ENCODE assay signal across 9 mouse cellular contexts in the genomic region with DNA sequence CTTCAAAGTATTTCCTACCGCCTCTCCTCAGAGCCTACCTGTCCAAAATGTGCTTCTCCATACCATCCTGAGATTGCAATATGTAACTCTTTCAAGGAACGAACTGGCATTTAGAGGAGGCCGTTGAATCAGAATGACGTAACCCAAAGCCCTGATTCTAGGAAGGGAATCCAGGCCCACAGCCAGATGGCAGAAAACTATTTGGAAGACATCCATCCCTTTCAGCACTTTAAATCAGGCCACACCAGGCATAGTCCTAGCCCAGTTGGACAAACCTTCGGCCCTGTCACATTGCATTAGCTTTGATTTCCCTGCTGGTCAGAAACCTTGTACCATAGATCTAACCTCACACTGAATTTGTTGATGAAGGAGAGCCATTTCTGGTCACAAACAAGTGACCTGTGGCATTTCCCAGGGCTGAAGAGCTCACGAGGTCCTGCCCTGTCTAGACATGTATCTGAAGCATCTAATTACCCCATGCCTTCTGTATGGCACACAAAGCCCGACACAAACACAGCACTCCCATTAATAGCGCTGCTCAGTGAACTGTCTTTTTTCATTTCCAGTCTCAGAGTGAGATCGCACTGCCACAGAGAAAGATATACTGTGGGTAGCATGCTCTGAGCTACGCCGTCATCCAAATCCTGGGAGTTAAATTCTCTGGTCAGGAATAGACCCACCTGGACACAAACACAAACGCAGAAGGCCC. TPM values are rescaled to one million over a fixed set of nuclear protein-coding genes. Genes with fewer than 3 reads are reported as not detected.
A peak's percentile ranks its signal among the peaks of the same experiment; 100 is the strongest.
DNase-seq lines count a peak whose midpoint lies in the region; ATAC-seq lines count a peak whose summit lies in the region.
"Had no signal": no experiment of that assay in that cellular context is flagged by ENCODE, and none has a peak within 500 bp of the region (broad histone marks: within the 10 kb centered on the region; RNA-seq: fewer than 3 reads in every experiment).

No protein-coding gene starts in this region.

- H3K9ac ChIP-seq in hindbrain, embryonic 13.5 days = no peak overlapping the region
- no peak overlapping the region for H3K9ac ChIP-seq in liver, embryonic 11.5 days (ENCODE audit: low read depth, low read length)
- H3K9ac ChIP-seq: embryonic facial prominence, embryonic 12.5 days had no signal

- peak; percentile 43 for ATAC-seq in hindbrain, embryonic 13.5 days (ENCODE audit: low FRiP score)
- ATAC-seq in liver, embryonic 11.5 days (replicated peaks; ENCODE audit: low FRiP score) = no peak

- H3K27me3 ChIP-seq in hindbrain, embryonic 13.5 days = no peaks in the 10 kb centered on the region
- no peaks in the 10 kb centered on the region for H3K27me3 ChIP-seq in hindbrain, embryonic 10.5 days (ENCODE audit: insufficient read depth, poor library complexity, severe bottlenecking)
- H3K27me3 ChIP-seq in liver, embryonic 11.5 days (replicated peaks; ENCODE audit: control insufficient read depth, insufficient read depth, low read length) = no peaks in the 10 kb centered on the region
- H3K27me3 ChIP-seq: embryonic facial prominence, embryonic 12.5 days had no signal

- H3K4me2 ChIP-seq in hindbrain, embryonic 13.5 days = no peak overlapping the region
- no peak overlapping the region for H3K4me2 ChIP-seq in liver, embryonic 11.5 days
- H3K4me2 ChIP-seq: embryonic facial prominence, embryonic 12.5 days had no signal

- no peaks in the 10 kb centered on the region for H3K36me3 ChIP-seq in hindbrain, embryonic 13.5 days
- H3K36me3 ChIP-seq in hindbrain, embryonic 10.5 days = no peaks in the 10 kb centered on the region
- no peaks in the 10 kb centered on the region for H3K36me3 ChIP-seq in liver, embryonic 11.5 days (ENCODE audit: control insufficient read depth, insufficient read depth, low read length)
- H3K36me3 ChIP-seq: embryonic facial prominence, embryonic 12.5 days had no signal

- H3K9me3 ChIP-seq in hindbrain, embryonic 13.5 days = no peaks in the 10 kb centered on the region
- H3K9me3 ChIP-seq in hindbrain, embryonic 10.5 days = no peaks in the 10 kb centered on the region
- no peaks in the 10 kb centered on the region for H3K9me3 ChIP-seq in liver, embryonic 11.5 days (ENCODE audit: control insufficient read depth, low read length)
- H3K9me3 ChIP-seq: embryonic facial prominence, embryonic 12.5 days had no signal

- WGBS in hindbrain, embryonic 13.5 days = 70% methylated on average over 12 of the region's 12 CpGs
- WGBS in hindbrain, embryonic 10.5 days = 80% methylated on average over 12 of the region's 12 CpGs
- 80% methylated on average over 12 of the region's 12 CpGs for WGBS in liver, embryonic 11.5 days

- H3K4me1 ChIP-seq in hindbrain, embryonic 13.5 days (replicated peaks) = 0 out of 2 replicates have a peak, but pooled peaks cover 8% of the 10 kb centered on the region
- peaks cover 9% of the 10 kb centered on the region; the same call in 1 of the 2 replicates for H3K4me1 ChIP-seq in hindbrain, embryonic 10.5 days (replicated peaks)
- H3K4me1 ChIP-seq in liver, embryonic 11.5 days (replicated peaks; ENCODE audit: control insufficient read depth, insufficient read depth, low read length) = no peaks in the 10 kb centered on the region
- H3K4me1 ChIP-seq: embryonic facial prominence, embryonic 12.5 days had no signal

- H3K27ac ChIP-seq in hindbrain, embryonic 13.5 days = 0 out of 2 replicates have a peak overlapping the region, but pooled peaks have one; percentile 14
- no peak overlapping the region for H3K27ac ChIP-seq in hindbrain, embryonic 10.5 days
- no peak overlapping the region for H3K27ac ChIP-seq in liver, embryonic 11.5 days (ENCODE audit: low read depth, low read length)
- H3K27ac ChIP-seq: embryonic facial prominence, embryonic 12.5 days had no signal

- H3K4me3 ChIP-seq in hindbrain, embryonic 13.5 days = no peak overlapping the region
- H3K4me3 ChIP-seq in hindbrain, embryonic 10.5 days = no peak overlapping the region
- no peak overlapping the region for H3K4me3 ChIP-seq in liver, embryonic 11.5 days (ENCODE audit: low read depth, low read length)
- H3K4me3 ChIP-seq: embryonic facial prominence, embryonic 12.5 days had no signal

- no peak for DNase-seq in hindbrain, embryonic 10.5 days (ENCODE audit: low spot score)
- peak; percentile 87 for DNase-seq in cerebellum, adult 9-10 months
- DNase-seq in gonadal fat pad, adult 2 months (ENCODE audit: low read depth) = peak; percentile 45
- DNase-seq in layer of hippocampus, adult 18-20 months (ENCODE audit: low spot score in 2 of 2) = peak; percentile 11 to 54
- DNase-seq in lung, postnatal 36 days = peak; percentile 79
- DNase-seq in telencephalon, adult 2 months (ENCODE audit: low read depth, low spot score) = peak; percentile 48
- no peak for DNase-seq in liver, embryonic 11.5 days (ENCODE audit: low spot score)

RNA-seq across cellular contexts. Expression of a gene that starts 38.3 kb away (rescaled TPM):
- polyA plus RNA-seq in hindbrain, embryonic 13.5 days (2015; fragmentation: Nextera tagmentation; extraction: Ambion mirVana) = 8.1 and 11.3 TPM in 2 replicates
- 27.3 and 33.8 TPM in 2 replicates for polyA plus RNA-seq in hindbrain, embryonic 10.5 days (2016; fragmentation: Nextera tagmentation; extraction: Ambion mirVana)
- 10.5 and 11.7 TPM in 2 replicates for polyA plus RNA-seq in gonadal fat pad, adult 2 months (2012; rRNA removed)
- 1 to 10 TPM; 1.7 to 2.0 TPM for total RNA-seq in layer of hippocampus, adult 18-20 months (2021)
- polyA plus RNA-seq in liver, embryonic 11.5 days (2014; fragmentation: Nextera tagmentation; extraction: Ambion mirVana) = 85.5 and 95.4 TPM in 2 replicates

Comparison
In these comparisons a context has a peak if more than half of its experiments do, and no peak if none do; other contexts are left out.
1. DNase-seq: peak in cerebellum, adult 9-10 months (single experiment), gonadal fat pad, adult 2 months (single experiment), layer of hippocampus, adult 18-20 months (2 of 2), lung, postnatal 36 days (single experiment) and telencephalon, adult 2 months (single experiment); none in hindbrain, embryonic 10.5 days (single experiment) and liver, embryonic 11.5 days (single experiment).